Mouse (Mus musculus) retina, postnatal 7 days (tissue): ENCODE measurements at regions not wholly inside any gene's neighbourhood (a gene's known extent, or its start where the extent isn't known, plus 50 kb on each side); places are given as distances from the start of the nearest gene placed in this dataset.
A peak's percentile ranks its signal among the peaks of the same experiment; 100 is the strongest.

ENCODE experiments used
- DNase-seq: peaks from one replicate; pipeline ENCODE4 v3.0.0-alpha.2; 2012; ENCODE audit warnings: low read depth, low spot score

GRCm38 (mm10) chr4:95154377-95154776 is 102.4 kb upstream of the Jun start:
- no peak for DNase-seq

GRCm38 (mm10) chr4:95155178-95155577 is 103.2 kb upstream of the Jun start:
- no peak for DNase-seq

GRCm38 (mm10) chr4:95155796-95156195 is 103.8 kb upstream of the Jun start:
- no peak for DNase-seq

- DNase-seq: no peak
Observed at GRCm38 (mm10) chr4:95156451-95157271, 104.6 kb upstream of the Jun start.

DNA sequence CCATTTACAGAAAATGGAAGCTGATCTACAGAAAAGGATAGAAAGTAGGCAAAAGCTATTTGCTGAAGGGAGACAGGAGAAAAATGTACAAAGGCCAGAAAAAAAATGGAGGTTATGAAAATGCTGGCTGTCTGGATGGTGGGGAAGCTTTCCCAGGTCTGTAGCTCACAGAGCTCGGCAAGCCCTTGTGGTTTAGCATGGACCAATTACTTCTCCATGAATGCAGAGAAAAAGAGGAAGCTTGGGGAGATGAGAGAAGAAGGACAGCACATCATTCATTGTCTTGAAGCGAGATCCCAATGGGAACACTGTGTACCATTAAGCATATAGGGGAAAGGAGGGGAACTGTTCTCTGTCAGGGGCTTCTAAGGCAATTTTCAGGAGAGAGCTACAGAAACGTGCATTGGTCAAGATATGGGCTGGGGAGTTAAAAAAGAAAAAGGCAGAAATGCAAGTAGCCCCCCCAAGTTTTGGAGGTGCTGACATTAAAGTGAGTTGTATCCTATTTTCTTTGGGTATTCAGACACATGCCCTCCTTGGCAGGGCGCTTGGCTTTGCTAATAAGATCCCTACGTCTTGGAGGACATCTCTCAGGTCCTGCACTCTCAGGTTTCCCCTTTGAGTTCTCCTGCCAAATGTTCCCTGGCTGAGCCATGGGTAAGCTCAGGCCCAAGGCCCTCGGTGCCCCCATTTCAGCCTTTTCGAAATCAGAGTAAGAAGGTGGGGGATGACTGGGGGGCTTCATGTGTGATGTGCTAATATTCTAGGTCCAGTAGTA is 105.8 kb upstream of the Jun start:
- DNase-seq: no peak

- DNase-seq: no peak
Observed at GRCm38 (mm10) chr4:95158632-95159424, 106.8 kb upstream of the Jun start.

DNA sequence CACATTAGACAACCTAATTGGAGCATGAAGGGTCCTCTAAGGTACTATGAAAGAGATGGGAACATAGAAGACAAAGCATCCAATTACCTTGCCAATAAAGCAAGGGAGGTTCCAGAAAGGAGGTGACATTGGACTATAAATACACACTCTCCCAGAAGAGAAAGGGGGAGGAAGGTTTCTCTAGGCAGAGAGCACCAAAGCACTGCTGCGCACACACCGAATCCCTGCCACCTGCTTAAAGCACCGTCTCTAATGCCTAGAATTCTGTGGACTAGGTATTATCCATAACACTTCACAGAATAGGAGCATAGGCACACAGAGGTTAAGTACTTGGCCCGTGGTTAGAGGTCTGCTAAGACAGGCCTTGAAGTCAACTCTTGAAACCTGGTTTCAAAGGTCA is 107.8 kb upstream of the Jun start:
- no peak for DNase-seq

DNA sequence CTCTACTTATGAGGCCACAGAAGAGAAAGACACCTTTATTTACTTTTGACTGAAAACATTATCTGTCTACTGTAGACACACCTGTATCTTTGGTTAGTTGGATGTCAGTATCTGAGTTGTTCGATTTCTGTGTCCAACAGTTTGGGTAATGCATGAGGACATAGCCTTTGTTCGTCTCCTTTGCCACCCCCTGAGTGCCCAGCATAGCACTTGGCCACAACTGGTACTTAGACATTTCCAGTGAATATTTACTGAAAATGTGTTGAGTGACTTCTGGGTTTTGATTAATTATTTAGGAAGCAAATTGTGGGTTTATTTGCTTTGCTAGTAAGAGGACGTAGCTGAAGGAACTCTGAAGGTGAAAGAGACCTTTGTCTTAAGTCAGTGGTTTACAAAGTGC is 108.4 kb upstream of the Jun start:
- DNase-seq: no peak

- peak; percentile 68 for DNase-seq
Observed at GRCm38 (mm10) chr4:95160912-95161669, 109.1 kb upstream of the Jun start.

DNA sequence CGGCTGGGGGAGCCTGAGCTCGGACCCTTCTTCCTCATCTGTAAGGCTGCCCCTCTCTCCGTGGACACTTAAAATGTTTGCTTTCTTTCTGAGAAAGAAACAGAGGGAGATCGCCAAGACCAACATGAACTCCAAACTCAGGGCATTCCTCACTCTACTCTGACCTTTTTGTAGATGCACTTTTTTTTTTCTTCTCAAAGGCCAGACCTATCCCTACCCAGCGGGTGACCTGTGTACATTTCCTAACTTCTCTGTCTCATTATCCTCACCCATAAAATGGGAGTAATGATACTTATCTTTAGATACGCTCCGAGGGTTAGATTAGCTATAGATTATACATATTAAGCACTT is 109.6 kb upstream of the Jun start:
- DNase-seq: no peak

DNA sequence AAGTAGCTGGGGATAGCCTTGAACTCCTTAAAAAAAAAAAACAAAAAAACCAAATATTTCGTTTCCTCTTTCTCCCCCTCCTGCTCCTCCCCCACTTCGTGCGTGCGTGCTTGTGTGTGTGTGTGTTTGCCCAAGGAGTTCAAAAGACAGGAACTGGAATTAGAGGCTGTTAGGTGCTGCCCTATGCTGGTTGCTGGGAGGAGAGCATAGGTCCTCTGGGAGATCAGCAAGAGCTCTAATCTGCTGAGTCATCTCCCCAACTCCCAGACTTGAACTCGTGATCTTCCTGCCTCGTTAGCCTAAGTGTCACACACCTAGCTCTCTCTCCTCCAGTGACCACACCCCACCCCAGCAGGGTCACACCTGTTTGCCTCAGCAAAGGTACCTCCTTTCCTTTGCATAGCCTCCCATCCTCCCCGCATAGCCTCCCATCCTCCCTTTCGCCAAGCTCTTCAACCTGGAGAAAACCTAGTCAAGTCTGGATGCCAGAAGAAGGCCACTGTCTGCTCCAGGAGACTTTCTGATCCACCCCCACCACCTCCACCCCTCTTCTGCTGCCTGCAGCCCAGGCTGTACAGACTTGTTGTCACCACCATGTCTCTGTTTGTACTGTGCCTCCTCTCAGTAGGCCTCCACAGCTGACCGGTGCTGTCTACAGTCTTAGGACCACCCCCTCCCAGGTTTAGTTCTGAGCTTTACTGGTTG is 110.5 kb upstream of the Jun start:
- no peak for DNase-seq

DNA sequence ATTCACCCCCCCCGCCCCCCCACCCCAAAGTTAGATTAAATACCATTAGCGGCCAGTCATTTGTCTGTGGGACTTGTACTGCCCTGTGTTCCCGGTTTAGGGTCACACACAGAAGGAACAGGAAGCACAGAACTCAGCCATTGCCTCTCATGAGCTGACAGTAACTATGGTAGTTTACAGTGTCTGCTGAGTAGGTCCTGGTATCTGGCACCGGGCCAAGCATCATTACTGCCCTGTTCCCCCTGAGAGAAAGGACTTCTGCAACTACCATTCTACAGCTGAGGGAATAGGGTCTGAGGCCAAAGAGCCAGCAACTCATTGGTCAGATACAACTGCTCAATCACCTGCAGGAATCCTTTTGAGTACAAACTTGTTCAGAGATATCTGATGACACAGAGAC is 111.4 kb upstream of the Jun start:
- DNase-seq: no peak

GRCm38 (mm10) chr4:95166503-95166902 is 114.5 kb upstream of the Jun start:
- no peak for DNase-seq

DNA sequence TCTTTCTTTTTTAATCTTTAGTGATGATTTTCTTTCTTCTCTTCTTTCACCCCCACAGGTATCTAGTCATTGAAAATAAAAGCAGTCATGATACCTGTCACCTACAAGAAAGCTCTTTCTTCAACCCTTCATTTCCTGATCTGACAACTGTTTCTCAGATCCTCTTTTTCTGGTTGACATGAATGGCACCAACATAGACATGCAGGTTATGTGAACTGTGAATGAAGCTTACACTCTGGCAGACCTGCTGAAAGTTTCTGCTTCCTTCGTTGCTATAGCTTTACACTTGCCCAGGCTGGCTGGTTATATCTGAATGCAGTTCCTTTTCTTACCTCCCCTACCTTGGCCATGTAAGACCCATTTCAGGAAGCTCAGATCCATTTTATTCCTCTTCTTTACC is 115.2 kb upstream of the Jun start:
- no peak for DNase-seq

GRCm38 (mm10) chr4:95169702-95170101 is 117.7 kb upstream of the Jun start:
- DNase-seq: no peak

DNA sequence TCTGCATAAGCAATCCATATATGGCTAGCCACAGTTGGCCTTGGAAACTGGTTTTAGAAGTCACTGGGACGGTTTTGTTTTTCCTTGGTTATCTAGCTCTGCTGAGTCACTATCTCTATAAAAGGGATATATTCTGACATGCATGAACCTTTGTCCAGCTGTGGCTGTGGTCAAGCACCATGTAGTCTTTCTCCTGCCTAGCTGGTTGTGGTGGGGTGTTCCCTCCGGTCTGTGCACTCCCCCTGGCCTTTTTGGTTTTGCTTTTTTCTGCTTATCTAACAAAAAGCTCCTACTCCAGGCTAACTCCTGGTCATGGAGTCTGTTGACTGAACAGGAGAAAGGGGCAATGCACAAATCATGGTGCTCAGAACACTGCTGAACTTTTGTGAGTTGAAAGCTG is 125.7 kb upstream of the Jun start:
- DNase-seq: no peak

DNA sequence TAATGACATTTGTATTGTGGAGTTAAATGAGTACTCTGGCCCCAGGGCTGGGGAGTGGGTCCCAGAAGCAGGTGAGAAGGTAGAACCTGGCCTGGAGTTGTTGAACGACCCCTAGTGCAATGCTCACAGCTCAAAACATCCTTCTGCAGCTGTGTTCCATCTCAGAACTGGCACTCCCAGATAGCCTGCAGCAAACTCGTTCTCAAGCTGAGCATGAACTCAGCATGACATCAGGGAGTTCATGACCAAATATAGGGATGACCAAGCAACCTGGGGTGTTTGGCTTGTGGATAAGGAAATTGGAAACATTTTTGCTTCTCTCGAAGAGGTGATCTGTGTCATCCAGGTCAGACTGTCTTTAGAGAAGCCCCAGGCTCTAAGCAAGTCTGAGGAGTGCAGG is 126.4 kb upstream of the Jun start:
- no peak for DNase-seq

DNA sequence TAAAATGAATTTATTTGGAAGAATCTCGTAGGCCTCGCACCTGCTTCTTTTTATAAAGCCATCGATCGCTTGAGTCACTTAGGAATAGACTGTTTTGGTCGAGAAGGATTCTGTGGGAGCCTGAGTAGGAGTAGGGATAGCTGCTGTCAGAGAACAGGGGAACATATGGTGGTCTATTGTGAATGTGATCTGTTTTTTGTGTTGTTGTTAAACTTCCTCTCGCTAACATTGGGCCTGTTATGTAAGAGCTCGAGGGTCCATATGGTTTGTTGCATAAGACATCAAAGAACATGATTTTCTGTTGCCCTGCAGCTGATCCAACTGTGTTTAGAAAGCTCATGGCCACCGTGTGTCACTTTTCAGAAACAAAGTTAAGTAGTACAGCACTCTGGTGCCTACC is 126.9 kb upstream of the Jun start:
- no peak for DNase-seq

DNA sequence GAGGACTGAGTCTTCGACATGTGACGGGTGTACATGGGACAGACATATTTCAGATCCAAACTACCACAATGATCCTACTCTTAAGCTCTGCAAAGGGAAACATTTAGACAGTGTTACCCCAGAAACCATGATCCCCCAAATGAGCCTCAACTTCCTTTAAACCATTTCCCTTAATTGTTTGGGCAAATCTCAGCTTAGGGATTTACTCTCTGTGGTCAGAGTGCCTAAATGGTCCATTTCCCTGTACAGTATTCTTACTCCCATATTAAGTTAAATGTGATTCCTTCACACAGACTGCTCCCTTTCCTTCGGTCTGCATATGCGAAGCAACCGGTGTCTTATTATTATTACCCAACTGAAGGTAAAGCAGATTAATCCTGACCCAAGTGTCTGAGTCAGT is 128.4 kb upstream of the Jun start:
- no peak for DNase-seq

- no peak for DNase-seq
Observed at GRCm38 (mm10) chr4:95180999-95181398, 129.0 kb upstream of the Jun start.

DNA sequence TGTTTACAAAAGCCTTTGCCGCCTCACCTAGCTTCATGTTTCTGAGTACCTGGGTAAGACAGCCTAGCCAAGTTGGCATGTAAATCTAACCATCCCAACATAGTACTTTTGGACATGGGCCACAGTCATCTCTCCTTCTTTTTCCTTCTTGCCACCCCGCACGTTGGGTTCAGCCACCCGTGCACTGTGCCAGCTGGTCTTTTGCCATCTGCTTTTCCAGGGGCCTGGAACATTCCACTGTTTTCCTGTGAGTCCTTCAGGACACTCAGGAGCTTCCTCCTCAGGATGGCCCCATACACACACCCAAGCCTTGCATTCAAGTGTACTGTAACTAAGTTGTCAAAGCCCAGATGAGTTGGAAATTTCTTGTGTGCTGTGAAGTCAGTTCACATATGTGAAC is 132.2 kb upstream of the Jun start:
- no peak for DNase-seq
